In genomic region chr2:180704591-180704990, GRCm38 (mm10) we compare ENCODE assay signal across 9 mouse cellular contexts. TPM values are rescaled to one million over a fixed set of nuclear protein-coding genes. Genes with fewer than 3 reads are reported as not detected.
DNase-seq lines count a peak whose midpoint lies in the region; ATAC-seq and TF ChIP-seq lines count a peak whose summit lies in the region.
"Had no signal": no experiment of that assay in that cellular context is flagged by ENCODE, and none has a peak within 500 bp of the region (broad histone marks: within the 10 kb centered on the region; RNA-seq: fewer than 3 reads in every experiment).

No protein-coding gene starts in this region.

- ATAC-seq in heart, embryonic 14.5 days (ENCODE audit: insufficient number of reproducible peaks, insufficient read depth, low FRiP score, low read depth) = no peak
- no peak for ATAC-seq in megakaryocyte-erythroid progenitor cell, adult 5-6 weeks (replicated peaks; ENCODE audit: low FRiP score, low TSS enrichment, poor library complexity, severe bottlenecking)

- peaks cover 17% of the 10 kb centered on the region for H3K36me3 ChIP-seq in ES-E14 (ENCODE audit: control insufficient read depth, insufficient read depth, low read length, poor library complexity, severe bottlenecking)
- H3K36me3 ChIP-seq in heart, embryonic 14.5 days (ENCODE audit: control insufficient read depth, insufficient read depth, low read length) = peaks cover 5% of the 10 kb centered on the region; the same call in 1 of the 2 replicates

- H3K27me3 ChIP-seq in heart, embryonic 14.5 days (ENCODE audit: control insufficient read depth, insufficient read depth, low read length) = no peaks in the 10 kb centered on the region

- WGBS in heart, embryonic 14.5 days = 73% methylated on average over 8 of the region's 8 CpGs
- WGBS in large intestine, adult 2 months = 23% methylated on average over 8 of the region's 8 CpGs

- intact Hi-C loops in gastrocnemius, postnatal 14 days (cut with DNase I; ENCODE audit: low total_unique reads) = no loop called here

- H3K9ac ChIP-seq in ES-E14 (ENCODE audit: insufficient read depth, low read depth, low read length, poor library complexity, severe bottlenecking) = peak overlapping the region; percentile 10; the same call in 1 of the 2 replicates
- peak overlapping the region; percentile 47 for H3K9ac ChIP-seq in heart, embryonic 14.5 days (ENCODE audit: low read length)

- in situ Hi-C loops in ES-E14 (cut with MboI; ENCODE audit: low sequenced_read_pairs in 2 of 2, unreplicated experiment in 2 of 2) = no loop called here

- DNase-seq in gastrocnemius, postnatal 14 days = peak; percentile 40
- no peak for DNase-seq in gastrocnemius, postnatal 10 days
- DNase-seq in ES-E14 (ENCODE audit: low read depth, low spot score) = no peak
- DNase-seq in large intestine, adult 2 months (ENCODE audit: low read depth, low spot score) = peak; percentile 92
- no peak for DNase-seq in layer of hippocampus, adult 8-10 months (ENCODE audit: low spot score in 2 of 2)
- no peak for DNase-seq in thymus, postnatal 36 days
- DNase-seq: cerebellum, adult 2 months had no signal

- H3K4me3 ChIP-seq in ES-E14 (ENCODE audit: insufficient read depth in 1 of 2, low read depth in 1 of 2, low read length in 2 of 2, poor library complexity in 1 of 2, severe bottlenecking in 1 of 2) = peak overlapping the region in 1 of 2 experiments; percentile 13; a peak in 2 of 4 replicates
- H3K4me3 ChIP-seq in heart, embryonic 14.5 days (ENCODE audit: control insufficient read depth in 1 of 2, insufficient read depth in 1 of 2, low read depth in 1 of 2, low read length in 2 of 2) = no peak overlapping the region

- H3K4me1 ChIP-seq in ES-E14 (ENCODE audit: control insufficient read depth in 2 of 2, insufficient read depth in 2 of 2, low read length in 2 of 2, poor library complexity in 1 of 2) = peaks cover 9 to 16% of the 10 kb centered on the region in 2 experiments; a peak in 3 of 4 replicates
- peaks cover 10 to 48% of the 10 kb centered on the region in 2 experiments for H3K4me1 ChIP-seq in heart, embryonic 14.5 days (ENCODE audit: control insufficient read depth in 2 of 2, insufficient read depth in 2 of 2, low read length in 2 of 2)

- H3K27ac ChIP-seq in ES-E14 (ENCODE audit: insufficient read depth, low read depth, low read length, poor library complexity, severe bottlenecking) = no peak overlapping the region; the same call in 1 of the 2 replicates
- H3K27ac ChIP-seq in heart, embryonic 14.5 days (replicated peaks in 1 of 2; ENCODE audit: control insufficient read depth in 1 of 2, insufficient read depth in 1 of 2, low read depth in 2 of 2, low read length in 2 of 2) = peak overlapping the region in 1 of 2 experiments; percentile 16; a peak in 1 of 4 replicates

- H3K9me3 ChIP-seq in ES-E14 (ENCODE audit: control insufficient read depth, insufficient read depth, low read depth, low read length) = no peaks in the 10 kb centered on the region
- H3K9me3 ChIP-seq in heart, embryonic 14.5 days (ENCODE audit: control insufficient read depth, low read length) = no peaks in the 10 kb centered on the region

- no peak overlapping the region for H3K4me2 ChIP-seq in heart, embryonic 14.5 days (ENCODE audit: low read length)

TF ChIP-seq in ES-E14, 5 proteins besides CTCF, POLR2A, EP300 and RAD21:
- no peak for TF ChIP-seq ZC3H11A (IDR thresholded peaks at IDR 0.05; ENCODE audit: borderline replicate concordance, low read depth, low read length)
- no peak for TF ChIP-seq MAFK (IDR thresholded peaks at IDR 0.05; ENCODE audit: insufficient read depth, low read depth, low read length)
- no peak for TF ChIP-seq CHD2 (IDR thresholded peaks at IDR 0.05; ENCODE audit: low read depth, low read length)
- no peak for TF ChIP-seq HCFC1 (IDR thresholded peaks at IDR 0.05; ENCODE audit: borderline replicate concordance, insufficient read depth, low read length)
- TF ChIP-seq ZNF384 (IDR thresholded peaks at IDR 0.05; ENCODE audit: low read depth, low read length) = no peak
TF ChIP-seq in ES-E14: peak in this region for 0.

RNA-seq across cellular contexts. Expression of gene Dido1, which starts 5.2 kb away (rescaled TPM):
- total RNA-seq in gastrocnemius, postnatal 14 days (2021) = 10 to 100 TPM; 18.9 to 19.7 TPM
- 10 to 100 TPM; 21.4 to 32.2 TPM for total RNA-seq in gastrocnemius, postnatal 10 days (2021)
- total RNA-seq in ES-E14 (2012; rRNA removed) = 84.7 and 90.6 TPM in 2 replicates
- 16.4 and 18.9 TPM in 2 replicates for polyA plus RNA-seq in heart, embryonic 14.5 days (2014; fragmentation: Nextera tagmentation; extraction: Ambion mirVana)
- 8.3 and 14.7 TPM in 2 replicates for polyA plus RNA-seq in large intestine, adult 2 months (2012; rRNA removed)
- total RNA-seq in layer of hippocampus, adult 8-10 months (2022) = 10 to 100 TPM; 55.2 to 63.2 (median 60.2) TPM
- 52.3 and 60.6 TPM in 2 replicates for total RNA-seq in megakaryocyte-erythroid progenitor cell, adult 5-6 weeks (2014; fragmentation: Nextera tagmentation)
- 43.0 and 54.0 TPM in 2 replicates for total RNA-seq in megakaryocyte-erythroid progenitor cell, adult 5-6 weeks (2017)

RNA-seq across cellular contexts. Expression of gene Gid8, which starts 5.3 kb away (rescaled TPM):
- total RNA-seq in gastrocnemius, postnatal 14 days (2021) = 10 to 100 TPM; 38.5 to 40.5 TPM
- total RNA-seq in gastrocnemius, postnatal 10 days (2021) = 10 to 100 TPM; 50.4 to 51.6 TPM
- 57.8 and 64.7 TPM in 2 replicates for total RNA-seq in ES-E14 (2012; rRNA removed)
- polyA plus RNA-seq in heart, embryonic 14.5 days (2014; fragmentation: Nextera tagmentation; extraction: Ambion mirVana) = 49.0 and 50.5 TPM in 2 replicates
- 35.7 and 35.8 TPM in 2 replicates for polyA plus RNA-seq in large intestine, adult 2 months (2012; rRNA removed)
- total RNA-seq in layer of hippocampus, adult 8-10 months (2022) = 10 to 100 TPM; 57.7 to 66.1 (median 60.0) TPM
- 88.4 and 102 TPM in 2 replicates for total RNA-seq in megakaryocyte-erythroid progenitor cell, adult 5-6 weeks (2014; fragmentation: Nextera tagmentation)
- total RNA-seq in megakaryocyte-erythroid progenitor cell, adult 5-6 weeks (2017) = 124 and 144 TPM in 2 replicates

RNA-seq across cellular contexts. Expression of gene Slc17a9, which starts 20.5 kb away (rescaled TPM):
- under 1 TPM; 0.39 to 0.51 TPM for total RNA-seq in gastrocnemius, postnatal 14 days (2021)
- total RNA-seq in gastrocnemius, postnatal 10 days (2021) = 1 to 10 TPM in 1 of 2 experiments, under 1 TPM in 1; 0.52 to 1.8 TPM
- total RNA-seq in ES-E14 (2012; rRNA removed) = 12.0 and 28.1 TPM in 2 replicates
- polyA plus RNA-seq in heart, embryonic 14.5 days (2014; fragmentation: Nextera tagmentation; extraction: Ambion mirVana) = 0.43 and 0.55 TPM in 2 replicates
- 19.1 and 19.9 TPM in 2 replicates for polyA plus RNA-seq in large intestine, adult 2 months (2012; rRNA removed)
- 1 to 10 TPM in 1 of 4 experiments, under 1 TPM in 3; 0.29 to 1.0 (median 0.71) TPM for total RNA-seq in layer of hippocampus, adult 8-10 months (2022)
- 15.2 and 16.4 TPM in 2 replicates for total RNA-seq in megakaryocyte-erythroid progenitor cell, adult 5-6 weeks (2014; fragmentation: Nextera tagmentation)
- total RNA-seq in megakaryocyte-erythroid progenitor cell, adult 5-6 weeks (2017) = 2.8 and 5.0 TPM in 2 replicates

Comparison
In these comparisons a context has a peak if more than half of its experiments do, and no peak if none do; other contexts are left out.
1. DNase-seq: peak in gastrocnemius, postnatal 14 days (single experiment) and large intestine, adult 2 months (single experiment); none in gastrocnemius, postnatal 10 days (single experiment), ES-E14 (single experiment), layer of hippocampus, adult 8-10 months (0 of 2) and thymus, postnatal 36 days (0 of 2).